Mouse (Mus musculus) forebrain, embryonic 12.5 days (tissue): ENCODE measurements around the gene Gclc. TPM values are rescaled to one million over a fixed set of nuclear protein-coding genes. Genes with fewer than 3 reads are reported as not detected.

Experiments used
- ATAC-seq: fragments of 200-750 bp; cut with Nextera tagmentation; 2 replicates; pipeline ENCODE4 v1.8.0; 2017; ENCODE audit warnings: moderate TSS enrichment; ENCODE audit not compliant: low FRiP score
- H3K27ac ChIP-seq: fragments of 300-500 bp; sonication (generic); 2 replicates; pipeline ENCODE4 v1.5.1; 2016; ENCODE audit warnings: mild to moderate bottlenecking
- H3K27me3 ChIP-seq: fragments of 300-500 bp; sonication (generic); 2 replicates; pipeline ENCODE4 v1.6.1; 2016; ENCODE audit warnings: mild to moderate bottlenecking
- H3K36me3 ChIP-seq: fragments of 300-500 bp; sonication (generic); replicated peaks from 2 replicates; pipeline ENCODE4 v1.6.1; 2016; ENCODE audit warnings: mild to moderate bottlenecking
- H3K4me1 ChIP-seq: fragments of 300-500 bp; sonication (generic); 2 replicates; pipeline ENCODE4 v1.6.1; 2016
- H3K4me2 ChIP-seq: fragments of 300-500 bp; sonication (generic); 2 replicates; pipeline ENCODE4 v1.6.1; 2016; ENCODE audit warnings: mild to moderate bottlenecking, moderate library complexity
- H3K4me3 ChIP-seq: fragments of 300-500 bp; sonication (generic); replicated peaks from 2 replicates; pipeline ENCODE4 v1.5.1; 2016; ENCODE audit warnings: mild to moderate bottlenecking
- H3K9ac ChIP-seq: fragments of 300-500 bp; sonication (generic); 2 replicates; pipeline ENCODE4 v1.6.1; 2016; ENCODE audit warnings: mild to moderate bottlenecking
- H3K9me3 ChIP-seq: fragments of 300-500 bp; sonication (generic); 2 replicates; pipeline ENCODE4 v1.6.1; 2016
- WGBS: fragments of 180-500 bp; shearing (Covaris S2); methylation state at CpG from one replicate; pipeline ENCODE4 v1.1.7; 2016; 5-methylcytosine and 5-hydroxymethylcytosine counted together
- polyA plus RNA-seq: library from polyadenylated mRNA; unstranded; fragments of >200 nt; fragmentation: Nextera tagmentation; extraction: Ambion mirVana; gene quantifications from 2 replicates; pipeline ENCODE4 v1.2.1, GENCODE M21; 2016

Gclc gene
- polyA plus RNA-seq, 1 experiment from 2014 or later, result 23.5 TPM

DNA sequence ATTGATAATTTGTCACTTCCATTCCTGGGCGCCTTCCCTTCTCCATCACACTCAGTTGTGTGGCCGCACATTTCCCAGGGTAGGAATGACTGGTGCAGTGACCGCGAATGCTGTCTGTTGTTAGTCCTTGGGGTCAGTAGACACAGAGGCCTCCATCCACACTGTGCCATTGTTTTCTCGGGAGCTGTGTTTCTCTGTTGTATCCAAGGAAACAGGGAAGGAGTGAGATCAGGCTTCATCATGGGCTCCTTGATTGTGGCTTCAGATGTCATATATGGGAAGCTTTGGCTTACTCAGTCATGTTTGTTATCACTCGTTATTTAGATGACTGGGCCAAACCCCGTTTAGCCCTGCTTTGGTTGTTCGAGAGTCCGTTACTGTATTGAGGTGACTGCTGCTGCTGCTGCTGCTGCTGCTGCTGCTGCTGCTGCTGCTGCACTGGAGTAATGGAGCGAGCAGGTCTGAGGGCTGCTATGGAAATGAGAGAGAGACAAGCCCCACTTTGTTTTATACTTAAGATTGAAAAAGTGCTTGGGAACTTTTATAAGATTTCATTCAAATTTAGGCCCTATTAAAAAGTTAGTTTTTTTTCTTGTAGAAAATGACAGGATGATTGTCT, 17.5 kb downstream of the Gclc start:
- Histone ChIP-seq H3K9me3 (no peaks in the 10 kb centered on the region), H3K36me3 (peaks cover 12% of the 10 kb centered on the region), H3K9ac (no peak overlapping the region), H3K4me2 (no peak overlapping the region), H3K27me3 (no peaks in the 10 kb centered on the region), H3K27ac (no peak overlapping the region), H3K4me1 (peaks cover 20% of the 10 kb centered on the region), H3K4me3 (no peak overlapping the region)
- WGBS, result 28% methylated on average over 10 of the region's 10 CpGs
- ATAC-seq, result peak; percentile 65; the same call in 1 of the 2 replicates

GRCm38 (mm10) chr9:77776720-77777515, 22.6 kb downstream of the Gclc start:
- Histone ChIP-seq H3K9me3 (no peaks in the 10 kb centered on the region), H3K27ac (no peak overlapping the region), H3K4me1 (peaks cover 4% of the 10 kb centered on the region), H3K36me3 (peaks cover 37% of the 10 kb centered on the region), H3K27me3 (no peaks in the 10 kb centered on the region), H3K4me3 (no peak overlapping the region), H3K9ac (no peak overlapping the region), H3K4me2 (no peak overlapping the region)
- WGBS, result 35% methylated on average over 7 of the region's 7 CpGs
- ATAC-seq, result no peak

DNA sequence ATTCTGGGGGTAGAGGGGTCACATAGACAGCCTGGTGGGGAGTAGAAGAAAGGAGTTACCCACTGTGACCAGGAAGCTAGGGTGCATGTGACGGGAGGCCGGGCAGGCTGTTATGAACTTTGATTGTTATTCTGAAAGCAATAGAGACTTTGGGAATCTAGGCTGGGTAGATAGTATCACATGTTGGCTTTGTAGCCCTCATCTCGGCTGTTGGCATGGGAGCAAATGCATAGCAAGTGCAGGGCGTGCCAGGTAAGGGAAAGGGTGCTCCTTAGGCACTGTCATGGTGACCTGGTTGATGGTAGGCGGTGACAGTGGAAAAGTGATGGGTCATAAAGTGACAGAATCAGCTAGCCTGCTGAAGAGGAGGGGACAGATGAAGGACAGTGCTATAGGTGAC, 23.3 kb downstream of the Gclc start:
- WGBS, result 87% methylated on average over 5 of the region's 5 CpGs
- Histone ChIP-seq H3K27ac (no peak overlapping the region), H3K9me3 (no peaks in the 10 kb centered on the region), H3K4me3 (no peak overlapping the region), H3K4me2 (no peak overlapping the region), H3K27me3 (no peaks in the 10 kb centered on the region), H3K9ac (no peak overlapping the region), H3K36me3 (peaks cover 37% of the 10 kb centered on the region), H3K4me1 (peaks cover 3% of the 10 kb centered on the region; the same call in 1 of the 2 replicates)
- ATAC-seq, result no peak

DNA sequence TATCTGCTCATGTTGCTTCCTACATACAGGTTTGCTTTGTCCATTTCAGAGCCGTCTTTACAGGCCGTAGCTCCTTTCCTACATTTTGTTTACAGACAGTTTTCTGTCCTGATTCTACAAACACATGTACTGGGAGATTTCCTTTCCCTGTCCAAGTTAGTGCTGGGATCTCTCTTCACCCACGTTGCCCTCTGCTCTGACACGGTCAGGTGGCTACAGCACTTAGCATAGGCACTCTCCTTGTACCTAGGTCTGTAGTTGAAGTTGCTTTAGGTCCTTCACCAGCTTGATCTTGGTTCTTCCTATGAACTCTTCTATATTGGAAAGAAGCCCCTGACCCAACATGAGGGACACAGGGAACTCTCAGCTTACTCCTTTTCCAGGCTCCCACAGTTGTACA, 25.4 kb downstream of the Gclc start:
- peaks cover 3% of the 10 kb centered on the region; the same call in 1 of the 2 replicates for H3K4me1 ChIP-seq
- H3K27ac ChIP-seq, result no peak overlapping the region
- H3K4me3 ChIP-seq, result no peak overlapping the region
- H3K9me3 ChIP-seq, result no peaks in the 10 kb centered on the region
- H3K4me2 ChIP-seq, result no peak overlapping the region
- WGBS, result 94% methylated on average over 4 of the region's 4 CpGs
- H3K36me3 ChIP-seq, result peaks cover 47% of the 10 kb centered on the region
- H3K27me3 ChIP-seq, result no peaks in the 10 kb centered on the region
- no peak for ATAC-seq
- H3K9ac ChIP-seq, result no peak overlapping the region

DNA sequence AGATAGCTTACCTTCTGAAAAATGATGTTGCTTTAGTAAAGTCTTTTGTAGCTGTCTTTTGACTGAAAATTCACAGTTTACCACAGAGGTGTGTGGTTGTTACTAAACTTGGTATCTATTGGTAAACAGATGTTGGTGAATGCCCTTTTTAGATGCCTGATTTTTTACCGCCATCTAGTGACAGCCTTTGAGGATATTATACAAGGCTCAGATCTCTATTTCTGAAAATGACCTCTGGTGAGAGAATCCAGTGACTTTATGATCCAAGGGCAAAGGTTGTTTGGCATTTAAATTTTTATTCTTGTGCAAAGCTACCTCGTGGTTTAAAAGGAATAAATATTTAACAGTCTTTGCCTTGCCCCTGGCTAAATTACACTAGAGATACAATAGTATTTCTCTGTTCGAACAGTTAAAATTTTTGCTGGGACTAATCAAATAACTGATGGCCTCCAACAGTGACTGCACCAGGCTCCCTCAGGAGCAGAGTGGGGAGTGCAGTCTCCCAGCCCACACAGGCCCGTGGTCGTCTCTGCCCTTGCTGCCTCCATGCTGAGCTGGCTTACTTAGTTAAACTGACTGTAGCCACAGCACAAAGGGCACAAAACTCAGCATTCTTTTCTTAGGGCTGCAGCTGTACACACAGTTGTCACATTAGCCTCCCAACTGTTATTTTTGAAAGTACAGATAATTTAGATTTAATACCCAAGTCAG, 27.3 kb downstream of the Gclc start:
- Histone ChIP-seq H3K4me2 (no peak overlapping the region), H3K27ac (no peak overlapping the region), H3K4me3 (no peak overlapping the region), H3K36me3 (peaks cover 57% of the 10 kb centered on the region), H3K9ac (no peak overlapping the region), H3K9me3 (no peaks in the 10 kb centered on the region), H3K27me3 (no peaks in the 10 kb centered on the region), H3K4me1 (no peaks in the 10 kb centered on the region)
- no peak for ATAC-seq
- WGBS, result 62% methylated on average over 5 of the region's 5 CpGs

DNA sequence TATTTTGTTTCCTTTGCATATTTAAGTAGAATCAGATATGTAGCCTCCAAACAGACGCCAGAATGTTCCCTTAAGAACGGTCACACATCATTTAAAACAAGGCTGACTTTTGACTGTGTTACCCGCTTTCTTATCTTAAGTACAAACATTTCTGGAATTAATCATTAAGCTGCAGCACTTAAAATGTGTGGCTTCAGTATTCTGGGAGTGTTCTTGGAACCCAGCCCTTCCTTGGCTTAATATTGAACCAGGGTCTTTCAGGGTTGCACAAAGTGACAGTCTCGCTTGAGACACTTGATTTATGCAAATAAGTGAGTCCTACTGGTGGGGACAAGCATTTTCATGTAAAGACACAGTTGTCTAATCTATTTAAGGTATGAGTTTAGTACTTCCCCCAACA, 27.9 kb downstream of the Gclc start:
- Histone ChIP-seq H3K27me3 (no peaks in the 10 kb centered on the region), H3K27ac (no peak overlapping the region), H3K4me2 (no peak overlapping the region), H3K4me1 (no peaks in the 10 kb centered on the region), H3K9me3 (no peaks in the 10 kb centered on the region), H3K9ac (no peak overlapping the region), H3K36me3 (peaks cover 57% of the 10 kb centered on the region), H3K4me3 (no peak overlapping the region)
- no peak for ATAC-seq
- WGBS, result 81% methylated on average over 4 of the region's 4 CpGs

- Histone ChIP-seq H3K27ac (no peak overlapping the region), H3K9ac (no peak overlapping the region), H3K9me3 (no peaks in the 10 kb centered on the region), H3K4me3 (no peak overlapping the region), H3K27me3 (no peaks in the 10 kb centered on the region), H3K4me2 (no peak overlapping the region), H3K4me1 (no peaks in the 10 kb centered on the region), H3K36me3 (peaks cover 60% of the 10 kb centered on the region)
- no peak for ATAC-seq
- WGBS, result 91% methylated on average over 13 of the region's 13 CpGs
Measured at GRCm38 (mm10) chr9:77783006-77783405, 28.7 kb downstream of the Gclc start.

GRCm38 (mm10) chr9:77785466-77785865, 31.1 kb downstream of the Gclc start:
- Histone ChIP-seq H3K27ac (no peak overlapping the region), H3K27me3 (no peaks in the 10 kb centered on the region), H3K4me3 (no peak overlapping the region), H3K4me2 (no peak overlapping the region), H3K36me3 (peaks cover 64% of the 10 kb centered on the region), H3K9me3 (no peaks in the 10 kb centered on the region), H3K4me1 (no peaks in the 10 kb centered on the region), H3K9ac (no peak overlapping the region)
- WGBS, result 92% methylated on average over 8 of the region's 8 CpGs
- ATAC-seq, result no peak

DNA sequence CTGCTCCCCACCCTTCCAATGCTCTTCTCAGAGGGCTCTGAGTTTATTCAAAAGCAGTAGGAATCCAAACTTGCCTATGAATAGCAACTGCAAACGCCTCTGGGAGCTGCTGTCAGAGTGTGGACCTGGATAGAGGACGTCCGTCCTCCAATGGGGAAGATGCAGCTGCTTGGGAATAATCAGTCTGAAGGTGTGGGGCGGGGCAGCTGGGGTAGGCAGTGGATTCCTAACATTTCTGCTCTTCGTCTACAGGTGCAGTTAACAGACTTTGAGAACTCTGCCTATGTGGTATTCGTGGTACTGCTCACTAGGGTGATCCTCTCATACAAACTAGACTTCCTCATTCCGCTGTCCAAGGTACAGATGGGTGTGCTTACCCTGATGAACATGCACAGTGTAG, 33.6 kb downstream of the Gclc start:
- 90% methylated on average over 7 of the region's 7 CpGs for WGBS
- ATAC-seq, result no peak
- peaks cover 71% of the 10 kb centered on the region for H3K36me3 ChIP-seq

GRCm38 (mm10) chr9:77789615-77790348, 35.4 kb downstream of the Gclc start:
- Histone ChIP-seq H3K27ac (no peak overlapping the region), H3K36me3 (peaks cover 76% of the 10 kb centered on the region), H3K4me2 (no peak overlapping the region), H3K27me3 (no peaks in the 10 kb centered on the region), H3K4me3 (no peak overlapping the region), H3K4me1 (no peaks in the 10 kb centered on the region), H3K9ac (no peak overlapping the region), H3K9me3 (no peaks in the 10 kb centered on the region)
- 86% methylated on average over 12 of the region's 12 CpGs for WGBS
- peak; percentile 21; the same call in 1 of the 2 replicates for ATAC-seq

More for the DNA sequence above, 33.6 kb downstream of the Gclc start:
- Histone ChIP-seq H3K9me3 (no peaks in the 10 kb centered on the region), H3K4me1 (no peaks in the 10 kb centered on the region), H3K27ac (no peak overlapping the region), H3K4me2 (no peak overlapping the region), H3K9ac (no peak overlapping the region), H3K27me3 (no peaks in the 10 kb centered on the region), H3K4me3 (no peak overlapping the region)

- 54% methylated on average over 3 of the region's 3 CpGs for whole genome bisulfite sequencing
- no peak overlapping the region for H3K27ac ChIP-seq
- no peaks in the 10 kb centered on the region for H3K4me1 ChIP-seq
- no peak overlapping the region for H3K4me2 ChIP-seq
- no peak overlapping the region for H3K4me3 ChIP-seq
- H3K36me3 ChIP-seq, result peaks cover 41% of the 10 kb centered on the region
- ATAC-seq, result no peak
- H3K9ac ChIP-seq, result no peak overlapping the region
- no peaks in the 10 kb centered on the region for H3K27me3 ChIP-seq
- H3K9me3 ChIP-seq, result no peaks in the 10 kb centered on the region
Measured at GRCm38 (mm10) chr9:77793838-77794237, 39.5 kb downstream of the Gclc start.

- WGBS, result 49% methylated on average over 7 of the region's 7 CpGs
- Histone ChIP-seq H3K9me3 (no peaks in the 10 kb centered on the region), H3K9ac (no peak overlapping the region), H3K4me2 (no peak overlapping the region), H3K4me3 (no peak overlapping the region), H3K27me3 (no peaks in the 10 kb centered on the region), H3K4me1 (peaks cover 11% of the 10 kb centered on the region), H3K36me3 (no peaks in the 10 kb centered on the region), H3K27ac (no peak overlapping the region)
- ATAC-seq, result no peak
Measured at GRCm38 (mm10) chr9:77802461-77802860, 48.1 kb downstream of the Gclc start.
